8 mouse cellular contexts compared by ENCODE assay signal in genomic region chr6:38326596-38326995, GRCm38 (mm10). TPM values are rescaled to one million over a fixed set of nuclear protein-coding genes. Genes with fewer than 3 reads are reported as not detected.
DNase-seq lines count a peak whose midpoint lies in the region; ATAC-seq and TF ChIP-seq lines count a peak whose summit lies in the region.

No protein-coding gene starts in this region.

- H3K27me3 ChIP-seq in forebrain, embryonic 11.5 days (ENCODE audit: control insufficient read depth, insufficient read depth, low read length), result no peaks in the 10 kb centered on the region
- H3K27me3 ChIP-seq in limb, embryonic 11.5 days (ENCODE audit: control insufficient read depth, insufficient read depth, low read length), result no peaks in the 10 kb centered on the region

- H3K4me1 ChIP-seq in forebrain, embryonic 11.5 days (replicated peaks; ENCODE audit: control insufficient read depth, insufficient read depth, low read length), result no peaks in the 10 kb centered on the region
- no peaks in the 10 kb centered on the region for H3K4me1 ChIP-seq in limb, embryonic 11.5 days (ENCODE audit: control insufficient read depth, insufficient read depth, low read length)

- WGBS in forebrain, embryonic 11.5 days, result 31% methylated on average over 4 of the region's 4 CpGs
- WGBS in limb, embryonic 11.5 days, result 20% methylated on average over 4 of the region's 4 CpGs

- no peak for TF ChIP-seq POLR2A in brain, embryonic 14.5 days (IDR thresholded peaks at IDR 0.05; ENCODE audit: borderline replicate concordance, extremely low read depth, insufficient read depth, insufficient read length, poor library complexity, severe bottlenecking)

- peak; percentile 76; the same call in 1 of the 2 replicates for TF ChIP-seq CTCF in brain, embryonic 14.5 days (IDR thresholded peaks at IDR 0.05; ENCODE audit: borderline replicate concordance, extremely low read depth, insufficient read depth, insufficient read length)

- H3K27ac ChIP-seq in forebrain, embryonic 11.5 days (ENCODE audit: low read depth, low read length), result no peak overlapping the region
- no peak overlapping the region for H3K27ac ChIP-seq in limb, embryonic 11.5 days (replicated peaks; ENCODE audit: low read depth, low read length)

- ATAC-seq in forebrain, embryonic 11.5 days (replicated peaks; ENCODE audit: low FRiP score), result no peak; the same call in 1 of the 2 replicates
- ATAC-seq in limb, embryonic 11.5 days (ENCODE audit: insufficient number of reproducible peaks, low FRiP score, low TSS enrichment, low read depth), result no peak

- no peaks in the 10 kb centered on the region for H3K9me3 ChIP-seq in forebrain, embryonic 11.5 days (ENCODE audit: control insufficient read depth, low read length)
- no peaks in the 10 kb centered on the region for H3K9me3 ChIP-seq in limb, embryonic 11.5 days (ENCODE audit: control insufficient read depth, low read length)

- H3K9ac ChIP-seq in forebrain, embryonic 11.5 days (ENCODE audit: low read length), result no peak overlapping the region
- H3K9ac ChIP-seq in limb, embryonic 11.5 days (ENCODE audit: low read length), result no peak overlapping the region

- H3K4me2 ChIP-seq in forebrain, embryonic 11.5 days (ENCODE audit: low read depth, low read length, severe bottlenecking), result no peak overlapping the region
- no peak overlapping the region for H3K4me2 ChIP-seq in limb, embryonic 11.5 days (ENCODE audit: low read depth, severe bottlenecking)

- no peaks in the 10 kb centered on the region for H3K36me3 ChIP-seq in forebrain, embryonic 11.5 days (ENCODE audit: control insufficient read depth, insufficient read depth, low read length)
- no peaks in the 10 kb centered on the region for H3K36me3 ChIP-seq in limb, embryonic 11.5 days (ENCODE audit: control insufficient read depth, insufficient read depth, low read length)

- DNase-seq in thymus, postnatal 0 days (ENCODE audit: low spot score), result peak; percentile 29
- DNase-seq in thymus, adult 18-20 months, result no peak
- DNase-seq in brain, embryonic 14.5 days (ENCODE audit: low read depth), result peak; percentile 86
- DNase-seq in forebrain, embryonic 11.5 days (ENCODE audit: low spot score), result peak; percentile 78
- peak; percentile 38 for DNase-seq in kidney, adult 9 months
- DNase-seq in limb, embryonic 11.5 days (ENCODE audit: low spot score), result peak; percentile 79
- DNase-seq in retina, postnatal 1 day, result peak; percentile 79
- DNase-seq in urinary bladder, adult 2 months (ENCODE audit: low spot score), result no peak

- no peak overlapping the region for H3K4me3 ChIP-seq in forebrain, embryonic 11.5 days (ENCODE audit: low read depth, low read length)
- no peak overlapping the region for H3K4me3 ChIP-seq in limb, embryonic 11.5 days (ENCODE audit: low read depth, low read length)

RNA-seq across cellular contexts. Expression of gene Zc3hav1l, which starts 27.5 kb away (rescaled TPM):
- 2.5 and 2.7 TPM in 2 replicates for polyA plus RNA-seq in thymus, postnatal 0 days (2015; fragmentation: Nextera tagmentation; extraction: Ambion mirVana)
- polyA plus RNA-seq in brain, embryonic 14.5 days (2012; rRNA removed), result 29.6 and 33.9 TPM in 2 replicates
- polyA plus RNA-seq in forebrain, embryonic 11.5 days (2014; fragmentation: Nextera tagmentation; extraction: Ambion mirVana), result 15.8 and 16.4 TPM in 2 replicates
- polyA plus RNA-seq in limb, embryonic 11.5 days (2014; fragmentation: Nextera tagmentation; extraction: Ambion mirVana), result 17.3 and 19.6 TPM in 2 replicates
- polyA plus RNA-seq in urinary bladder, adult 2 months (2012; rRNA removed), result 6.9 and 7.5 TPM in 2 replicates

RNA-seq across cellular contexts. Expression of gene Zc3hav1, which starts 27.8 kb away (rescaled TPM):
- polyA plus RNA-seq in thymus, postnatal 0 days (2015; fragmentation: Nextera tagmentation; extraction: Ambion mirVana), result 39.7 and 46.3 TPM in 2 replicates
- 0.90 and 1.5 TPM in 2 replicates for polyA plus RNA-seq in brain, embryonic 14.5 days (2012; rRNA removed)
- polyA plus RNA-seq in forebrain, embryonic 11.5 days (2014; fragmentation: Nextera tagmentation; extraction: Ambion mirVana), result 1.5 and 1.7 TPM in 2 replicates
- 1.6 and 1.7 TPM in 2 replicates for polyA plus RNA-seq in limb, embryonic 11.5 days (2014; fragmentation: Nextera tagmentation; extraction: Ambion mirVana)
- 24.6 and 31.6 TPM in 2 replicates for polyA plus RNA-seq in urinary bladder, adult 2 months (2012; rRNA removed)

RNA-seq across cellular contexts. Expression of gene Ttc26, which starts 54.7 kb away (rescaled TPM):
- polyA plus RNA-seq in thymus, postnatal 0 days (2015; fragmentation: Nextera tagmentation; extraction: Ambion mirVana), result 1.0 TPM in 2 replicates
- 8.7 and 9.0 TPM in 2 replicates for polyA plus RNA-seq in brain, embryonic 14.5 days (2012; rRNA removed)
- 13.5 and 16.5 TPM in 2 replicates for polyA plus RNA-seq in forebrain, embryonic 11.5 days (2014; fragmentation: Nextera tagmentation; extraction: Ambion mirVana)
- polyA plus RNA-seq in limb, embryonic 11.5 days (2014; fragmentation: Nextera tagmentation; extraction: Ambion mirVana), result 13.4 and 14.1 TPM in 2 replicates
- polyA plus RNA-seq in urinary bladder, adult 2 months (2012; rRNA removed), result 3.6 and 3.9 TPM in 2 replicates

Comparison
In these comparisons a context has a peak if more than half of its experiments do, and no peak if none do; other contexts are left out.
1. DNase-seq: peak in thymus, postnatal 0 days (single experiment), brain, embryonic 14.5 days (single experiment), forebrain, embryonic 11.5 days (single experiment), kidney, adult 9 months (single experiment), limb, embryonic 11.5 days (single experiment) and retina, postnatal 1 day (single experiment); none in thymus, adult 18-20 months (0 of 2) and urinary bladder, adult 2 months (single experiment).